Mouse (Mus musculus) urinary bladder, adult 18-20 months (tissue): Measurements from ENCODE around the gene Olfr459.

Source experiments
- DNase-seq, 2 experiments: peaks; one replicate each; pipeline ENCODE4 v3.0.0; 2022; ENCODE audit warnings: low spot score in 2 of 2, mixed read lengths in 2 of 2

The Olfr459 gene

GRCm38 (mm10) chr6:41775077-41775476, at the start of gene Olfr459:
Gene Olfr459, minus strand, starts transcription at chr6:41775177.
- DNase-seq: no peak

- no peak for DNase-seq
Measured at GRCm38 (mm10) chr6:41824086-41824485, 49.1 kb upstream of the Olfr459 start.

GRCm38 (mm10) chr6:41786700-41787099, 11.7 kb upstream of the Olfr459 start:
- no peak for DNase-seq

GRCm38 (mm10) chr6:41775721-41776120, 744 bp upstream of the Olfr459 start:
- DNase-seq: no peak

GRCm38 (mm10) chr6:41769872-41770271, 5.1 kb downstream of the Olfr459 start:
- no peak for DNase-seq

- DNase-seq: no peak
Measured at GRCm38 (mm10) chr6:41764306-41764705, 10.7 kb downstream of the Olfr459 start.

GRCm38 (mm10) chr6:41762370-41762757, 12.6 kb downstream of the Olfr459 start:
- no peak for DNase-seq

- DNase-seq: peak; percentile 3 to 6
Measured at GRCm38 (mm10) chr6:41761702-41762369, 13.1 kb downstream of the Olfr459 start.

GRCm38 (mm10) chr6:41759618-41760017, 15.4 kb downstream of the Olfr459 start:
- no peak for DNase-seq

GRCm38 (mm10) chr6:41758421-41758820, 16.6 kb downstream of the Olfr459 start:
- DNase-seq: no peak

GRCm38 (mm10) chr6:41757199-41757598, 17.8 kb downstream of the Olfr459 start:
- DNase-seq: no peak

- DNase-seq: no peak
Measured at GRCm38 (mm10) chr6:41754626-41755025, 20.4 kb downstream of the Olfr459 start.

GRCm38 (mm10) chr6:41744664-41745392, 30.1 kb downstream of the Olfr459 start:
- no peak for DNase-seq

GRCm38 (mm10) chr6:41741101-41741500, 33.9 kb downstream of the Olfr459 start:
- DNase-seq: no peak

GRCm38 (mm10) chr6:41734719-41735470, 40.1 kb downstream of the Olfr459 start:
- no peak for DNase-seq

GRCm38 (mm10) chr6:41727989-41728609, 46.9 kb downstream of the Olfr459 start:
- DNase-seq: no peak

- no peak for DNase-seq
Measured at GRCm38 (mm10) chr6:41721430-41721829, 53.5 kb downstream of the Olfr459 start.
